Mouse (Mus musculus) erythroblast, adult 5-6 weeks (primary cell): ENCODE results near the gene Fbxw2. TPM values are rescaled to one million over a fixed set of nuclear protein-coding genes. Genes with fewer than 3 reads are reported as not detected.
"Not testable (repeated sequence)": the region's sequence is repeated elsewhere in the genome, so short reads cannot be mapped to it uniquely, and the experiment has no call there.

ENCODE experiments used
- ATAC-seq: replicated peaks from 2 replicates; pipeline ENCODE4 v1.8.0; 2016; ENCODE audit warnings: moderate number of reproducible peaks, mild to moderate bottlenecking, moderate TSS enrichment, inconsistent platforms; ENCODE audit not compliant: poor library complexity, low FRiP score, severe bottlenecking
- total RNA-seq, 2 experiments: library from RNA; stranded (forward) in 1 of 2; stranded (reverse) in 1 of 2; fragments of 150-400 nt in 1 of 2; fragments of 200-764, 138-1000 nt in 1 of 2; gene quantifications; 2 replicates each; pipeline versions ENCODE4 v1.2.3 to v1.2.4; 2015 to 2017; ENCODE audit warnings: low replicate concordance in 2 of 2

The Fbxw2 gene
- total RNA-seq, 2 experiments from 2014 or later = 104 to 178 TPM

- peak; percentile 91 for ATAC-seq
These were observed 42.8 kb downstream of the Fbxw2 start for GRCm38 (mm10) chr2:34783064-34784020.

GRCm38 (mm10) chr2:34777237-34777868 is 48.8 kb downstream of the Fbxw2 start:
- ATAC-seq = no peak

- no peak for ATAC-seq
These were observed 51.6 kb downstream of the Fbxw2 start for GRCm38 (mm10) chr2:34774493-34774892.

GRCm38 (mm10) chr2:34773673-34774072 is 52.4 kb downstream of the Fbxw2 start:
- ATAC-seq = no peak

- ATAC-seq = peak; percentile 59
These were observed 53.6 kb downstream of the Fbxw2 start for GRCm38 (mm10) chr2:34772252-34773235.

- peak; percentile 93 for ATAC-seq
These were observed 54.5 kb downstream of the Fbxw2 start, which contains the start of gene Hspa5 for GRCm38 (mm10) chr2:34771368-34772226. Gene Hspa5 (plus strand): TSS chr2:34771970.

GRCm38 (mm10) chr2:34770951-34771350 is 55.2 kb downstream of the Fbxw2 start:
- no peak for ATAC-seq

- no peak for ATAC-seq
These were observed 56.1 kb downstream of the Fbxw2 start for GRCm38 (mm10) chr2:34770049-34770448.

GRCm38 (mm10) chr2:34764801-34765200 is 61.3 kb downstream of the Fbxw2 start:
- ATAC-seq = no peak

- ATAC-seq = peak; percentile 57; the same call in 1 of the 2 replicates
These were observed 63.2 kb downstream of the Fbxw2 start for GRCm38 (mm10) chr2:34762872-34763271.

- peak; percentile 91 for ATAC-seq
These were observed 63.9 kb downstream of the Fbxw2 start for GRCm38 (mm10) chr2:34762174-34762573.

- ATAC-seq = not testable (repeated sequence)
These were observed 64.8 kb downstream of the Fbxw2 start for GRCm38 (mm10) chr2:34761272-34761671.

- ATAC-seq = no peak
These were observed 68.8 kb downstream of the Fbxw2 start for GRCm38 (mm10) chr2:34757341-34757740.

GRCm38 (mm10) chr2:34754551-34755358 is 71.4 kb downstream of the Fbxw2 start, which contains the start of gene Gapvd1:
Gene Gapvd1 (minus strand): TSS chr2:34755232.
- peak; percentile 43; the same call in 1 of the 2 replicates for ATAC-seq
